9 mouse cellular contexts compared by ENCODE assay signal in genomic region chr5:21865346-21866107, GRCm38 (mm10). TPM values are rescaled to one million over a fixed set of nuclear protein-coding genes. Genes with fewer than 3 reads are reported as not detected.
A peak's percentile ranks its signal among the peaks of the same experiment; 100 is the strongest.
DNase-seq lines count a peak whose midpoint lies in the region; ATAC-seq and TF ChIP-seq lines count a peak whose summit lies in the region.
"Had no signal": no experiment of that assay in that cellular context is flagged by ENCODE, and none has a peak within 500 bp of the region (broad histone marks: within the 10 kb centered on the region; RNA-seq: fewer than 3 reads in every experiment).

Slc26a5 (minus strand) TSS chr5:21865604.

- H3K4me3 ChIP-seq in heart, embryonic 11.5 days (ENCODE audit: low read depth, low read length): peak within 1 kb of the TSS; percentile 27
- H3K4me3 ChIP-seq in forebrain, embryonic 11.5 days (ENCODE audit: low read depth, low read length): peak within 1 kb of the TSS; percentile 11; the same call in 1 of the 2 replicates
- peak within 1 kb of the TSS; percentile 33 for H3K4me3 ChIP-seq in limb, embryonic 12.5 days (replicated peaks)
- H3K4me3 ChIP-seq in myocyte: no peak within 1 kb of the TSS

- peaks cover 6% of the 10 kb centered on the region for H3K27me3 ChIP-seq in heart, embryonic 11.5 days (ENCODE audit: control insufficient read depth, insufficient read depth, low read length)
- H3K27me3 ChIP-seq in forebrain, embryonic 11.5 days (ENCODE audit: control insufficient read depth, insufficient read depth, low read length): no peaks in the 10 kb centered on the region
- H3K27me3 ChIP-seq in limb, embryonic 12.5 days: peaks cover 10% of the 10 kb centered on the region; the same call in 1 of the 2 replicates
- H3K27me3 ChIP-seq in myocyte (ENCODE audit: control insufficient read depth, insufficient read depth, insufficient read length): peaks cover 11% of the 10 kb centered on the region

- no peak within 1 kb of the TSS for H3ac ChIP-seq in myocyte (ENCODE audit: control insufficient read depth, insufficient read length)

- no peaks in the 10 kb centered on the region for H3K36me3 ChIP-seq in heart, embryonic 11.5 days (ENCODE audit: control insufficient read depth, insufficient read depth, low read length)
- no peaks in the 10 kb centered on the region for H3K36me3 ChIP-seq in forebrain, embryonic 11.5 days (ENCODE audit: control insufficient read depth, insufficient read depth, low read length)
- no peaks in the 10 kb centered on the region for H3K36me3 ChIP-seq in limb, embryonic 12.5 days
- no peaks in the 10 kb centered on the region for H3K36me3 ChIP-seq in myocyte (ENCODE audit: control insufficient read depth, insufficient read depth)

- H3K4me1 ChIP-seq in heart, embryonic 11.5 days (ENCODE audit: control insufficient read depth, insufficient read depth, low read length): peaks cover 4% of the 10 kb centered on the region; the same call in 1 of the 2 replicates
- H3K4me1 ChIP-seq in forebrain, embryonic 11.5 days (replicated peaks; ENCODE audit: control insufficient read depth, insufficient read depth, low read length): peaks cover 8% of the 10 kb centered on the region; the same call in 1 of the 2 replicates
- H3K4me1 ChIP-seq in limb, embryonic 12.5 days (replicated peaks): peaks cover 14% of the 10 kb centered on the region

- H3K9ac ChIP-seq in heart, embryonic 11.5 days (ENCODE audit: low read depth, low read length): no peak within 1 kb of the TSS
- peak within 1 kb of the TSS; percentile 5; the same call in 1 of the 2 replicates for H3K9ac ChIP-seq in forebrain, embryonic 11.5 days (ENCODE audit: low read length)
- H3K9ac ChIP-seq in limb, embryonic 12.5 days (replicated peaks): no peak within 1 kb of the TSS

- H3K79me2 ChIP-seq in myocyte (ENCODE audit: control insufficient read depth, insufficient read depth): no peaks in the 10 kb centered on the region

- no peak for ATAC-seq in heart, embryonic 11.5 days (replicated peaks; ENCODE audit: insufficient number of reproducible peaks, low FRiP score, low TSS enrichment)
- peak; percentile 82 for ATAC-seq in forebrain, embryonic 11.5 days (replicated peaks; ENCODE audit: low FRiP score)
- ATAC-seq in limb, embryonic 12.5 days (ENCODE audit: insufficient number of reproducible peaks, insufficient read depth, low FRiP score, low TSS enrichment, low read depth): peak; percentile 76; the same call in 1 of the 2 replicates

- no peak for DNase-seq in heart, postnatal 10 days
- peak; percentile 29 for DNase-seq in ES-CJ7 (ENCODE audit: low read depth, low spot score)
- peak; percentile 61 for DNase-seq in forebrain, embryonic 11.5 days (ENCODE audit: low spot score)
- no peak for DNase-seq in gastrocnemius, postnatal 25 days
- DNase-seq in adrenal gland, adult 18-20 months (ENCODE audit: low spot score in 2 of 2): no peak

- no peak for TF ChIP-seq POLR2A in myocyte (IDR thresholded peaks at IDR 0.05; ENCODE audit: insufficient read length, low read depth)

- H3K9me3 ChIP-seq in heart, embryonic 11.5 days (replicated peaks; ENCODE audit: control insufficient read depth, low read length): no peaks in the 10 kb centered on the region
- no peaks in the 10 kb centered on the region for H3K9me3 ChIP-seq in forebrain, embryonic 11.5 days (ENCODE audit: control insufficient read depth, low read length)
- H3K9me3 ChIP-seq in limb, embryonic 12.5 days: no peaks in the 10 kb centered on the region

- H3K4me2 ChIP-seq in heart, embryonic 11.5 days: peak within 1 kb of the TSS; percentile 65
- H3K4me2 ChIP-seq in forebrain, embryonic 11.5 days (ENCODE audit: low read depth, low read length, severe bottlenecking): peak within 1 kb of the TSS; percentile 44
- peak within 1 kb of the TSS; percentile 69 for H3K4me2 ChIP-seq in limb, embryonic 12.5 days
- peak within 1 kb of the TSS; percentile 2 for H3K4me2 ChIP-seq in myocyte (ENCODE audit: low read depth)

- WGBS in heart, embryonic 11.5 days (ENCODE audit: insufficient replicate concordance): 2% methylated on average over 29 of the region's 29 CpGs
- 3% methylated on average over 29 of the region's 29 CpGs for WGBS in forebrain, embryonic 11.5 days
- WGBS in limb, embryonic 12.5 days: under 1% methylated on average over 29 of the region's 29 CpGs

- no peak within 1 kb of the TSS for H3K27ac ChIP-seq in heart, embryonic 11.5 days (ENCODE audit: low read depth, low read length)
- 0 out of 2 replicates have a peak within 1 kb of the TSS, but pooled peaks have one; percentile 43 for H3K27ac ChIP-seq in forebrain, embryonic 11.5 days (ENCODE audit: low read depth, low read length)
- H3K27ac ChIP-seq in limb, embryonic 12.5 days: no peak within 1 kb of the TSS

- intact Hi-C loops in heart, postnatal 10 days (cut with DNase I): no loop called here

TF ChIP-seq in myocyte, 11 proteins besides CTCF, POLR2A, EP300 and RAD21:
- TF ChIP-seq MAX (IDR thresholded peaks at IDR 0.05; ENCODE audit: low read depth) (no peak), POLR2AphosphoS2 (IDR thresholded peaks at IDR 0.05; ENCODE audit: insufficient read length, low read depth) (no peak), REST (IDR thresholded peaks at IDR 0.05; ENCODE audit: insufficient read depth, insufficient read length) (no peak), MYOG (IDR thresholded peaks at IDR 0.05; ENCODE audit: control insufficient read depth in 1 of 3, insufficient read depth in 1 of 3, insufficient read length in 2 of 3, low read depth in 2 of 3) (no peak), E2F4 (IDR thresholded peaks at IDR 0.05; ENCODE audit: insufficient read depth) (no peak), TCF3 (IDR thresholded peaks at IDR 0.05; ENCODE audit: insufficient read length, low read depth) (no peak), SRF (IDR thresholded peaks at IDR 0.05; ENCODE audit: control insufficient read depth, insufficient read length, low read depth) (no peak), MYOD1 (IDR thresholded peaks at IDR 0.05; ENCODE audit: control insufficient read depth in 1 of 3, insufficient read length in 2 of 3, low read depth in 2 of 3) (no peak), CEBPB (IDR thresholded peaks at IDR 0.05; ENCODE audit: insufficient read depth, poor library complexity, severe bottlenecking) (no peak), USF1 (IDR thresholded peaks at IDR 0.05; ENCODE audit: low read depth) (no peak), TCF12 (IDR thresholded peaks at IDR 0.05; ENCODE audit: insufficient read depth, poor library complexity, severe bottlenecking) (no peak)

RNA-seq across cellular contexts. Expression of gene Slc26a5, which starts in this region (rescaled TPM):
- not detected in 2 replicates for polyA plus RNA-seq in heart, embryonic 11.5 days (2014; fragmentation: Nextera tagmentation; extraction: Ambion mirVana)
- not detected for total RNA-seq in heart, postnatal 10 days (2021)
- 0.24 TPM in 1 of 2 replicates, not detected in the other for polyA plus RNA-seq in forebrain, embryonic 11.5 days (2014; fragmentation: Nextera tagmentation; extraction: Ambion mirVana)
- polyA plus RNA-seq in limb, embryonic 12.5 days (2016; fragmentation: Nextera tagmentation; extraction: Ambion mirVana): 0.10 and 0.20 TPM in 2 replicates
- polyA plus RNA-seq in myocyte (2012; fragmentation: generic; extraction: Trizol): not detected
- total RNA-seq in gastrocnemius, postnatal 25 days (2021): not detected
- total RNA-seq in adrenal gland, adult 18-20 months (2021): not detected
- total RNA-seq: MEL had no signal

Comparison
In these comparisons a context has a peak if more than half of its experiments do, and no peak if none do; other contexts are left out.
1. Peak in DNase-seq, ATAC-seq, H3K4me3 ChIP-seq, H3K27ac ChIP-seq, H3K9ac ChIP-seq and H3K4me2 ChIP-seq in forebrain, embryonic 11.5 days; RNA of the gene not detected or under 1 TPM.
2. Peak in ATAC-seq, H3K4me3 ChIP-seq and H3K4me2 ChIP-seq in limb, embryonic 12.5 days; RNA of the gene not detected or under 1 TPM.
3. H3K4me2 ChIP-seq: peak in every context shown above with its lines; median percentile 69 in limb, embryonic 12.5 days; 65 in heart, embryonic 11.5 days; 44 in forebrain, embryonic 11.5 days; 2 in myocyte.